Mouse (Mus musculus) testis, adult 2 months (tissue): ENCODE measurements at regions not wholly inside any gene's neighbourhood (a gene's known extent, or its start where the extent isn't known, plus 50 kb on each side); places are given as distances from the start of the nearest gene placed in this dataset.

Source experiments
- CTCF ChIP-seq: fragments of 200-500 bp; IDR thresholded peaks from 2 replicates; pipeline ENCODE4 v1.5.1; 2012; ENCODE audit warnings: low read depth, mild to moderate bottlenecking, inconsistent platforms, low read length, moderate library complexity; ENCODE audit not compliant: control insufficient read depth, insufficient read depth, insufficient replicate concordance
- POLR2A ChIP-seq: fragments of 200-500 bp; IDR thresholded peaks from 2 replicates; pipeline ENCODE4 v1.6.1; 2012; ENCODE audit warnings: low read depth, mild to moderate bottlenecking, inconsistent platforms, low read length, moderate library complexity; ENCODE audit not compliant: control insufficient read depth

DNA sequence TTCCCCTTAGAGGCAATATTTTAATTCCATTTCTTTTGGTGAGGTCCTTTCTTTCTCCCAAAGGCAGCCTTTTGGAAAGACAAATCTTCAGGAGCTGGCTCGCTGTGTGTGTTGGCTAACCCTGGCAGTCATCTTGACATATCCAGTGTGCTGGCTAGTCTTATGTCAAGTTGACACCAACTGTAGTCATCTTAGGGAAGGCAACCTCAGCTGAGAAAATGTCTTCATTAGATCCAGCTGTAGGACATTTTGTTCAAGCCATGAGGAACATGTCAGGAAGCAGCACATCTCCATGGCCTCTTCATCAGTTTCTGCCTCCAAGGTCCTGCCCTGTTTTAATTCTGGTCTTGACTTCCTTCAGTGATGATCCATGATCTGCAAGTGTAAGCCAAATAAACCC lies 192.1 kb upstream of the Tle4 start:
- TF ChIP-seq CTCF (no peak), POLR2A (no peak)
